Mouse (Mus musculus): ENCODE data around the gene Fgd5. TPM values are rescaled to one million over a fixed set of nuclear protein-coding genes. Genes with fewer than 3 reads are reported as not detected.

Gene Fgd5
- polyA plus RNA-seq, 1 experiment from 2014 or later: 21.2 TPM

DNA sequence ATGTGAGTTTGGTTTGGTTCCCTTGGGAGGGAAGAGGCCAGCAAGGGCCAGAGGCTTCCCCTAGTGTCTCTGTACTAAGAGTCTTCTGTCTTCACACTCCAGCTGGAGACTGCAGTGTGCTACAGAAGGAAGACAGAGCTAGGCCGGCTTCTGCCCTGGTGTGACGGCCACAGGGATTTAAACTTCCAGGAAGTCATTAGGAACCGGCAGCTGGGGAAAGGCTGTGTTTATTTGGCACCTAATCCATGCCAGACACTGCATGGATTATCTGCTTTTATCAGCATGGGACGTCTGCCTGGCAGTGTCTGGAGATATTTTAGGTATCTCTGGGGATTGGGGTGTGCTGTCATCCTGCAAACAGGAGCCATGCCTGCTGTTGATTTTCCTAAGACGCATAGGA lies 57.7 kb downstream of the Fgd5 start:
- peak overlapping the region; percentile 29; the same call in 1 of the 2 replicates for H3K27ac ChIP-seq
- no peaks in the 10 kb centered on the region for H3K36me3 ChIP-seq
- peak; percentile 78; the same call in 1 of the 2 replicates for ATAC-seq (ENCODE audit: borderline replicate concordance, extremely low read depth, low FRiP score, low TSS enrichment)
- H3K4me3 ChIP-seq: no peak overlapping the region
- no peaks in the 10 kb centered on the region for H3K9me3 ChIP-seq
- no peak overlapping the region for H3K4me2 ChIP-seq
- WGBS: 25% methylated on average over 5 of the region's 5 CpGs
- peaks cover 40% of the 10 kb centered on the region for H3K4me1 ChIP-seq
- no peak overlapping the region for H3K9ac ChIP-seq
- no peaks in the 10 kb centered on the region for H3K27me3 ChIP-seq

DNA sequence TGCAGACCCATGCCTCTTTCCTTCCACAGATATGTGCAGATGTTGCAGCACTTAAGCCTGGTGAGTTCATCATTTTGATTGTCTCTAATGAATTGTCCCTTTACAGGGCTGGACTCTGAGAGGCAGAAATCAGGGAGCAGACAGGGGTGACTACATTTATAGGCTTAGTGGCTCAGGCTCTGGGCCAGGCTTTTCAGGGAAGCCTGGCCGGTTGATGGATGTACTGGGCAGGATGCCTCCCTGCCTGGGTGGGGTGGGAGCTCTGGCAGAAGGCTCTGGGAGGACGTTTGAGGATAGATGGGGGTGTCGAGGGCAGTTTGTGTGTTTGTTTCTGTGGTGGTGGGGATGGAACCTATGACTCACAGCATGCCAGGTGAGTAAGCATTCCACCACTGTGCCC lies 59.5 kb downstream of the Fgd5 start:
- Histone ChIP-seq H3K9ac (no peak overlapping the region), H3K27ac (no peak overlapping the region), H3K36me3 (no peaks in the 10 kb centered on the region), H3K4me3 (no peak overlapping the region), H3K27me3 (no peaks in the 10 kb centered on the region), H3K9me3 (no peaks in the 10 kb centered on the region), H3K4me2 (no peak overlapping the region), H3K4me1 (peaks cover 51% of the 10 kb centered on the region)
- 43% methylated on average over 3 of the region's 3 CpGs for WGBS
- no peak for ATAC-seq (ENCODE audit: borderline replicate concordance, extremely low read depth, low FRiP score, low TSS enrichment)

- Histone ChIP-seq H3K4me1 (peaks cover 31% of the 10 kb centered on the region), H3K9me3 (no peaks in the 10 kb centered on the region), H3K9ac (no peak overlapping the region), H3K27ac (0 out of 2 replicates have a peak overlapping the region, but pooled peaks have one; percentile 19), H3K4me2 (no peak overlapping the region), H3K36me3 (no peaks in the 10 kb centered on the region), H3K27me3 (no peaks in the 10 kb centered on the region), H3K4me3 (no peak overlapping the region)
- ATAC-seq (ENCODE audit: borderline replicate concordance, extremely low read depth, low FRiP score, low TSS enrichment): peak; percentile 17; the same call in 1 of the 2 replicates
- WGBS: 61% methylated on average over 5 of the region's 5 CpGs
Measured at GRCm38 (mm10) chr6:92041271-92041670, 62.6 kb downstream of the Fgd5 start.

DNA sequence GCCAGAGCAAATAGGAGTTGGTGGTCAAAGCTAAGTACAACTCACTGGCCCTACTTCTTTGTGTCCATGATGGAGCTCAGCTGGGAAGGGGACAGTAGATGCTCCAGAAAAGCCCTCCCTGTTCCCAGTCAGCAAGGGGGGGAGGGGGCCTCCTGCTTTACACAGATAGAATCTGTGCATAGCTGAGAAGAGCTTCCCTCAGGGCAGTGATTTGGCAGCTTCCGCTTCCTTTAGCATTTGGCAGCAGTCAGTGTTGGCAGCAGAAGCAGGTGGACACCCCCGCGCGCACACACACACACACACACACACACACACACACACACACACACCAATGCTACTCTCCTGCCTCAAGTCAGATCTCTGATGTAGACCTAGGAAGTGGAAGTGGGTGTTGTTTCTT lies 63.4 kb downstream of the Fgd5 start:
- H3K27me3 ChIP-seq: no peaks in the 10 kb centered on the region
- H3K9ac ChIP-seq: no peak overlapping the region
- no peak overlapping the region for H3K4me3 ChIP-seq
- WGBS: 75% methylated on average over 4 of the region's 4 CpGs
- ATAC-seq (ENCODE audit: borderline replicate concordance, extremely low read depth, low FRiP score, low TSS enrichment): peak; percentile 44; the same call in 1 of the 2 replicates
- H3K36me3 ChIP-seq: no peaks in the 10 kb centered on the region
- no peak overlapping the region for H3K4me2 ChIP-seq
- peaks cover 25% of the 10 kb centered on the region for H3K4me1 ChIP-seq
- peak overlapping the region; percentile 19; the same call in 1 of the 2 replicates for H3K27ac ChIP-seq
- no peaks in the 10 kb centered on the region for H3K9me3 ChIP-seq

- WGBS: 69% methylated on average over 1 of the region's 1 CpGs
Measured at GRCm38 (mm10) chr6:92042850-92043249, 64.2 kb downstream of the Fgd5 start.

GRCm38 (mm10) chr6:92057768-92058167 lies 79.1 kb downstream of the Fgd5 start:
- 46% methylated on average over 2 of the region's 2 CpGs for WGBS
- Histone ChIP-seq H3K9ac (no peak overlapping the region), H3K27me3 (no peaks in the 10 kb centered on the region), H3K4me1 (no peaks in the 10 kb centered on the region), H3K4me3 (no peak overlapping the region), H3K9me3 (no peaks in the 10 kb centered on the region), H3K4me2 (no peak overlapping the region), H3K36me3 (no peaks in the 10 kb centered on the region), H3K27ac (no peak overlapping the region)
- no peak for ATAC-seq (ENCODE audit: borderline replicate concordance, extremely low read depth, low FRiP score, low TSS enrichment)

More at GRCm38 (mm10) chr6:92042850-92043249, 64.2 kb downstream of the Fgd5 start:
- Histone ChIP-seq H3K4me2 (no peak overlapping the region), H3K9ac (no peak overlapping the region), H3K27ac (no peak overlapping the region), H3K4me1 (peaks cover 18% of the 10 kb centered on the region), H3K27me3 (no peaks in the 10 kb centered on the region), H3K36me3 (no peaks in the 10 kb centered on the region), H3K4me3 (no peak overlapping the region), H3K9me3 (no peaks in the 10 kb centered on the region)
- no peak for ATAC-seq (ENCODE audit: borderline replicate concordance, extremely low read depth, low FRiP score, low TSS enrichment)

DNA sequence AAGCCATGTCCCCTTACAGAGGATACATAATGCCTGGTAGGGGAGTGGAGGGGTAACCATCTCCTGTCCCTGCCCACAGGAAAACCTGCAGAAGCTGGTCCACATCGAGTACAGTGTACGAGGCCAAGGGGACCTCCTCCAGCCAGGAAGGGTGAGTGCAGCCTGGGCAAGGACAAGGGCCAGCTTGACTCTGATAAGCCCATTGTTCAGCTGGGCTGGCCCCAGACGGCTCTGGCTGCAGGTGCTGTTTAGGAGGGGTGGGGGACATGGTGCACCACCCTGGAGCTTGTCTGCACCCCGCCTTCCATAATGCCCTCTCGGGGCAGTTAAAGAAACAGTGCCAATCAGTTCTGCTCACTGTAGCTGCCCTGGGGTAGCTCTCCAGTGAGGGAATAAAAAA lies 83.0 kb downstream of the Fgd5 start:
- no peak overlapping the region for H3K27ac ChIP-seq
- H3K4me3 ChIP-seq: no peak overlapping the region
- ATAC-seq (ENCODE audit: borderline replicate concordance, extremely low read depth, low FRiP score, low TSS enrichment): no peak
- H3K36me3 ChIP-seq: no peaks in the 10 kb centered on the region
- no peaks in the 10 kb centered on the region for H3K27me3 ChIP-seq
- no peak overlapping the region for H3K9ac ChIP-seq
- H3K4me1 ChIP-seq: no peaks in the 10 kb centered on the region
- no peak overlapping the region for H3K4me2 ChIP-seq
- WGBS: 36% methylated on average over 5 of the region's 5 CpGs
- no peaks in the 10 kb centered on the region for H3K9me3 ChIP-seq

GRCm38 (mm10) chr6:92063452-92063851 lies 84.8 kb downstream of the Fgd5 start:
- Histone ChIP-seq H3K4me2 (no peak overlapping the region), H3K9me3 (no peaks in the 10 kb centered on the region), H3K27ac (no peak overlapping the region), H3K36me3 (no peaks in the 10 kb centered on the region), H3K4me3 (no peak overlapping the region), H3K9ac (no peak overlapping the region), H3K4me1 (no peaks in the 10 kb centered on the region), H3K27me3 (no peaks in the 10 kb centered on the region)
- 67% methylated on average over 2 of the region's 2 CpGs for WGBS
- ATAC-seq (ENCODE audit: borderline replicate concordance, extremely low read depth, low FRiP score, low TSS enrichment): no peak

GRCm38 (mm10) chr6:92064101-92064500 lies 85.4 kb downstream of the Fgd5 start:
- 86% methylated on average over 10 of the region's 10 CpGs for WGBS
- ATAC-seq (ENCODE audit: borderline replicate concordance, extremely low read depth, low FRiP score, low TSS enrichment): no peak
- no peak overlapping the region for H3K9ac ChIP-seq

DNA sequence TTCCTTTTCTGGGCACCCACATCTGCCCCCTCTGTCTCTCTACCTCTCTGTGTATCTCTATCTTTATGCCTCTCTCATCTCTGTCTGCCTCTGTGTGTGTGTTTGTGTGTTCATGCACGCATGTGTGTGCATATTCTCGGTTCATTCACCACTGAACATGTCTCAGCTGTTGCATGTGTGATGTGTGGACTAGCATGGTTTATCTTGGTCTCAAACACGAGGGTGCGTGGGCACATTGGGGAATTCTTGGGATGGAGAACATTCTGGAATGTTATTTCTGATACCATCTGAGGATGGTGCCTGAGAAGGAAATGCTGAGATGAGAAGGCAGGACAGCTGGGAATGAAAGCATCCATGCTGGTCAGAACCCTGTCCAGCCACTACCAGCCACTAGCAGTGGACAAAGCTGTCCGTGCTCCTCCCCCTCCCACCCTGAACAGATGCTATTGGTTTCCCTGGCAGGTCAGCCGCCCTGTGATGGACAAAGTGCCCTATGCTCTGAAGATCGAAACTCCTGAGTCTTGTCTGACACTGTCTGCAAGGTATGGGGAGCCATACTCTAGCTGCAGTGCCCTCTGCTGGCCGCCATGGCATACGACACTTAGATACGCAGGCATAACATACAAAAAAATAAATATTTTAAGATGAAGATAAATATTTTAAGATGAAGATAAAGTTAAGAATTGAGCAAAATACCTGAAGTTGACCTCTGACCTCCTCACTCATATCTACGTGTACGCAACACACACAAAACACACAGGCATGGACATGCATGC lies 87.2 kb downstream of the Fgd5 start:
- H3K27me3 ChIP-seq: no peaks in the 10 kb centered on the region
- no peak for ATAC-seq (ENCODE audit: borderline replicate concordance, extremely low read depth, low FRiP score, low TSS enrichment)
- no peak overlapping the region for H3K9ac ChIP-seq
- no peak overlapping the region for H3K27ac ChIP-seq
- H3K4me3 ChIP-seq: no peak overlapping the region
- 48% methylated on average over 12 of the region's 12 CpGs for WGBS
- H3K9me3 ChIP-seq: no peaks in the 10 kb centered on the region
- no peaks in the 10 kb centered on the region for H3K4me1 ChIP-seq
- no peaks in the 10 kb centered on the region for H3K36me3 ChIP-seq
- no peak overlapping the region for H3K4me2 ChIP-seq

More at GRCm38 (mm10) chr6:92064101-92064500, 85.4 kb downstream of the Fgd5 start:
- H3K36me3 ChIP-seq: no peaks in the 10 kb centered on the region
- H3K4me1 ChIP-seq: no peaks in the 10 kb centered on the region
- no peak overlapping the region for H3K4me3 ChIP-seq
- H3K27ac ChIP-seq: no peak overlapping the region
- no peaks in the 10 kb centered on the region for H3K27me3 ChIP-seq
- no peak overlapping the region for H3K4me2 ChIP-seq
- no peaks in the 10 kb centered on the region for H3K9me3 ChIP-seq

GRCm38 (mm10) chr6:92067146-92067790 lies 88.6 kb downstream of the Fgd5 start:
- Histone ChIP-seq H3K36me3 (no peaks in the 10 kb centered on the region), H3K9ac (no peak overlapping the region), H3K27ac (no peak overlapping the region), H3K4me3 (no peak overlapping the region), H3K9me3 (no peaks in the 10 kb centered on the region), H3K4me2 (no peak overlapping the region), H3K4me1 (no peaks in the 10 kb centered on the region), H3K27me3 (no peaks in the 10 kb centered on the region)
- peak; percentile 39; the same call in 1 of the 2 replicates for ATAC-seq (ENCODE audit: borderline replicate concordance, extremely low read depth, low FRiP score, low TSS enrichment)
- 31% methylated on average over 16 of the region's 16 CpGs for WGBS

DNA sequence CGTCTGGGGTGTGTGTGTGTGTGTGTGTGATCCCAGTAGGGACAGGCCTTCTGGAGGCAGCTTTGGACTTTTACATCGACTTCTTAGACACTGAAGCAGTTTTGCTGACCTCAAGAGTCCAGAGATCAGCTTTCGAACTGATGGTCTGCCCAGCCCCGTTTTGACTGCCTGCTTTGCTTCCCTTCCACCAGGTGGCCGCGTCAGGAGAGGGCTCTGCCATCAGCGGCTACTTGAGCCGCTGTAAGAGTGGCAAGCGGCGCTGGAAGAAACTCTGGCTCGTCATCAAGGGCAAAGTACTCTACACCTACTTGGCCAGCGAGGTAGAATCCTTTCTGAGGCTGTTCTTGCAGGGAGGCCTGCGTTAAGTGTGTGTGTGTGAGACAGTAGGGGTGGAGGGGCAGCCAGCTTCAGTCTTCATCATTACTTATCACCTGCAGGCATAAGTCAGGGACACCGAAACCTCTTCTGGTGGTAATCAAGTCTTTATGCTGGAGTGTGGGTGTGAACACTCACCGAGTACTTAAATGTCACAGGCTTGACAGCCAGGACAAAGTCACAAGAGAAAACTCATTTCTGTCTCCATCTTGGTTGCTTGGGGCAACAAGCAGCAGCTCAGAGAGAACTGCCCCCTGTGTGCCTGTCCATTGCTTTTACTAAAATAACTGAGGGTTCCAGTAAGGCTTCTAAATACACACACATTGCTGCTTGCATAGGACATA lies 92.6 kb downstream of the Fgd5 start:
- 38% methylated on average over 15 of the region's 15 CpGs for WGBS
- Histone ChIP-seq H3K4me2 (no peak overlapping the region), H3K4me1 (no peaks in the 10 kb centered on the region), H3K27me3 (no peaks in the 10 kb centered on the region), H3K36me3 (no peaks in the 10 kb centered on the region), H3K9me3 (no peaks in the 10 kb centered on the region), H3K9ac (no peak overlapping the region), H3K4me3 (no peak overlapping the region), H3K27ac (no peak overlapping the region)
- ATAC-seq (ENCODE audit: borderline replicate concordance, extremely low read depth, low FRiP score, low TSS enrichment): no peak

Measured in lung, embryonic 15.5 days (tissue).